Mouse (Mus musculus): ENCODE results near the gene Erf.

DNA sequence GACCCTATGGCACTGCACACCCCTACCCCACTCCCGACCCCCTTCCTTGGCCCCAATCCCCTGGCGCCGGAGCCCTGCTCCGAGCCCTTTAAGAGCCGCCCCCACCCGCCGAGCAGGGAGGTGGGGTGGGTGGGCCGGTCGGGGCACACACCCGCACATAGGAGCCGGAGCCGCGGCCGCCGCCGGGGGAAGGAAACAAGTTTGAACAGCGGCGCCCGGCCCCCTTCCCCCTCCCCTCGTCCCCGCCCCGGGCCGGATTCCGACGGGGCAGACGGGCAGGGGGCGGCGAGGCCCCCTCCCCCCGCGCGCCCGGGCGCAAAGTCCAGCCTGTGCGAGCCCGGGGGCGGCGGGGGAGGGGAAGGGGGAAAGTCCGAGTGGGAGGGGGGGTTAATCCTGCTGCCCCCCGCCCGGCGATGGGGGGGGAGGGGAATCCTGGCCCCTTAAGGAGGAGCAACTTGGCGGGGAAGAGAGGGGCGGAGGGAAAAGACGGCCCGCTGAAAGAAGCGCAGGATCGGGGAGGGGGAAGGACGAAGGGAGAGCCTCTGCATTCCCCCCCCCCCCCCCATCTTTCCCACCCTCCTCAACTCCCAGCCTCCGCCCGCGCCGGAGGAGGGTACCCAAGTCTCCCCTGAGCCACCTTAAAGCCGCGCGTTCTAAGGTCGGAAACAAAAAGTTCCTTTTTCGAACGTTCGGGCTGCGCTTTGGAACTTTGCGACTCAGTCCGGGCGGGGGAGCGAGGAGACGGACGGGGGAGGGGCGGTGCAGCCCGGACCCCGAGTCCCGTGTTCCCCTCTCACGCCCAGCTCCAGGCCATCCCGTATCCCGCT is 1.0 kb downstream of the Erf start:
- no peak for TF ChIP-seq CTCF (conservative IDR thresholded peaks at IDR 0.05; ENCODE audit: insufficient read depth, insufficient read length, low read depth, low read length)
- no peak for TF ChIP-seq POLR2A (IDR thresholded peaks at IDR 0.05; ENCODE audit: low read depth, low read length)

Data from kidney, adult 2 months (tissue).